Mouse (Mus musculus) erythroblast, embryonic 14.5 days (primary cell): Measurements from ENCODE around the gene Pold2. TPM values are rescaled to one million over a fixed set of nuclear protein-coding genes. Genes with fewer than 3 reads are reported as not detected.

Experiments used
- H3K27me3 ChIP-seq: 2 replicates; pipeline ENCODE4 v1.6.1; 2012; ENCODE audit warnings: inconsistent platforms; ENCODE audit not compliant: control insufficient read depth
- H3K36me3 ChIP-seq: 2 replicates; pipeline ENCODE4 v1.6.1; 2012; ENCODE audit warnings: mild to moderate bottlenecking, inconsistent platforms; ENCODE audit not compliant: control insufficient read depth
- H3K4me1 ChIP-seq: 2 replicates; pipeline ENCODE4 v1.6.1; 2012; ENCODE audit warnings: inconsistent platforms; ENCODE audit not compliant: control insufficient read depth
- H3K4me3 ChIP-seq: replicated peaks from 2 replicates; pipeline ENCODE3; 2012; ENCODE audit warnings: moderate library complexity, mild to moderate bottlenecking, inconsistent platforms
- H3K9me3 ChIP-seq: 2 replicates; pipeline ENCODE4 v1.6.1; 2012; ENCODE audit warnings: low read length, inconsistent platforms, mixed read lengths; ENCODE audit not compliant: control insufficient read depth
- GATA1 ChIP-seq: IDR thresholded peaks from 2 replicates; pipeline ENCODE4 v1.6.1; 2012; ENCODE audit warnings: low read length, inconsistent platforms, mixed read lengths
- TAL1 ChIP-seq: IDR thresholded peaks from 3 replicates; pipeline ENCODE4 v1.6.1; 2012; ENCODE audit warnings: low read length, inconsistent platforms, mixed read lengths
- polyA plus RNA-seq: library from polyadenylated mRNA; stranded (reverse); fragments of >175 nt; gene quantifications from 2 replicates; pipeline ENCODE4 v1.2.3, GENCODE M21; 2012

The Pold2 gene
- polyA plus RNA-seq, 1 experiment, result 25.9 TPM

DNA sequence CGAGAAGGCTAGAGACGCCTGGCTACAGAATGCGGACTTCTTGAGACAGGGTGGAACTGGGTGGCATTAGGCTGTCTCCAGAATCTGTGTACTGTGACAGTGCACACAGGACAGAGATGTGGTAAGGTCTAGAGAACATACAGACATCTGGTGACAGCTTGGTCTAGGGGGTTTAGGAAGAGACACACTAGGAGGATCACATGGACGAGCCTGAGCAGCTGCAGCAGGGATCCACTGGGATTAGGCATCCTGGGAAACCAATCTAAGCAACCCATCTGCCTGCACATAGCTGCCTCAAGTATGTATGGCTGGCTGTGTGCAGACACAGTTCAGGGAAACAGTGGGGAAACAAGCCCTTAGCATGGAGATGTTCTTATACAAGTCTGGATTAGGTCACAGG, 35.8 kb upstream of the Pold2 start:
- no peaks in the 10 kb centered on the region for H3K36me3 ChIP-seq
- TF ChIP-seq GATA1 (no peak), TAL1 (no peak)
- no peaks in the 10 kb centered on the region for H3K4me1 ChIP-seq
- no peak overlapping the region for H3K4me3 ChIP-seq
- no peaks in the 10 kb centered on the region for H3K27me3 ChIP-seq
- no peaks in the 10 kb centered on the region for H3K9me3 ChIP-seq

DNA sequence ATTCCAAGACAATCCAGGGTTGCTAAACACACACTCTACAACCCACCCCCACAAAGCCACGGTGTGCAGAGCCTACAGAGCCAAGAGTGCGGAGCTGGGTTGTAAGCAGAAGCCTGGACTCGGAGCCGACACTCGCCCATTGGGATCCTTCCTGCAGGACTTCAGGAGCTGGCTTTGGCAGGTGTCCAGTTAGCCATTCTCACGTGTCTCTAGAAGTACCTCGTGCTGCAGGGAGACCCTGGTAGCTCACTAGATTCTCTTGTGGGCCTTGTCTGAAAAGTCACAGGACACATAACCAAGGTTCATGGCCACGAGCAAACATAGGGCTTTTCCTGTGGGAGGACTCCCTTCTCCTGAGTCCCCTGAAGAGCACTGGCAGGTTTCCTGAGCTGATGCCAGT, 35.2 kb upstream of the Pold2 start:
- H3K4me1 ChIP-seq, result no peaks in the 10 kb centered on the region
- H3K27me3 ChIP-seq, result no peaks in the 10 kb centered on the region
- TF ChIP-seq TAL1, result no peak
- TF ChIP-seq GATA1, result no peak
- no peak overlapping the region for H3K4me3 ChIP-seq
- H3K9me3 ChIP-seq, result no peaks in the 10 kb centered on the region
- H3K36me3 ChIP-seq, result no peaks in the 10 kb centered on the region

DNA sequence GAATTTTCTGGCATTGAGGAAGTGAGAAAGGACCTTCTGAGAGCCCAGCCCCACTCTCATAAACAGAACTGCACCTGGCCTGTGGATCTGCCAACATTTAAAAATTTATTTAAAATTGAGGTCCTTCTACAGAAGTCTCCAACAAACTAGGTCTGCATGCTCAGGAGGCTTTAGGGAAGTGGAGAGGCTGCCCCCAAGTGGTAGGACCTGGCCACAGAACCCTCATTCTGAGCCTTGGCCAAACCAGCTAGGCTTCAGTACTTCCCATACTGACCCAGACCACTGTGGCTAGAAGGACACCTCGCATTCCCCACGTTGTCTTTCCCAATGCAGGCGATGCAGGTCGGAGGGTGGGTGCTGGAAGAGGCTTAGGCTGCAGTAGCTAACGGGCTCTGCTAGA, 34.5 kb upstream of the Pold2 start:
- Histone ChIP-seq H3K27me3 (no peaks in the 10 kb centered on the region), H3K36me3 (no peaks in the 10 kb centered on the region), H3K4me1 (no peaks in the 10 kb centered on the region), H3K4me3 (no peak overlapping the region), H3K9me3 (no peaks in the 10 kb centered on the region)
- TF ChIP-seq GATA1, result no peak
- no peak for TF ChIP-seq TAL1

DNA sequence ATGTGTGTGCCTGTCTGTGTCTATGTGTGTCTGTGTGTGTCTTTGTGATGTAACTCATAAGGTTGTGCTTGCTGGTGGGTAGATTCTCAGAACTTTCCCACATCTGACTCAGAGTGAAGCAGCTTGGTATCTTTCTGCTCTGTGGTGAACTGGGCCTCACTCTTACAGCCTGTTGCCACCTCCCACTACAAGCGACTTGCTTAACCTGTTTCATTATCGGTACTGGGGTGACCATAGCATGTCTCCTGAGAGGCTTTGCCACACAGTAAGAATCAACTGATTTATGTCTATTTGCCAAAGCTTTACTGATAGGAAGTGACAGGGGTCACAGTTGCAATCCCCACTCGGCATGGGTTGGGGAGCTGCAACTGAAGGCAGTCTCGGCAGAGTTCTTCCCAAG, 30.6 kb upstream of the Pold2 start:
- no peaks in the 10 kb centered on the region for H3K4me1 ChIP-seq
- TF ChIP-seq GATA1 (no peak), TAL1 (no peak)
- no peaks in the 10 kb centered on the region for H3K9me3 ChIP-seq
- no peak overlapping the region for H3K4me3 ChIP-seq
- peaks cover 4% of the 10 kb centered on the region for H3K27me3 ChIP-seq
- H3K36me3 ChIP-seq, result no peaks in the 10 kb centered on the region

DNA sequence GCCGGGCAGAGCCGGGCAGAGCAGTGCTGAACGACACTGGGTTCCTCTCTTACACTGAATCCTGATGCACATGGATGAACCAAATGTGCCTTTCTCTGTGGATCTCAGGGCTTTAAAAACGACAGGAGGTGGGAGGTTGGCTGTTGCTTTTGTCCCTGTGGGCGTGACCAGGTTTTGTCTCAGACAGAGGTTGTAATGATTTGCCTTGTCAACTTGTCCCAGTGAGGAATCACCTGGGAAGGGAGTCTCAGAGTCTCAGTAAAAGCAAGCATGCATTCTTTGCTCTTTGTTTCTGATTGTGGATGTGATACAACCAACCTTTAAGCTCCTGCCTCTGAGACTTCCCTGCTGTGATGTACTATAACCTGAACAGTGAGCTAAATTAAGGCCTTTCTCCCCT, 29.0 kb upstream of the Pold2 start:
- H3K9me3 ChIP-seq, result no peaks in the 10 kb centered on the region
- H3K4me1 ChIP-seq, result peaks cover under 1% of the 10 kb centered on the region
- no peak overlapping the region for H3K4me3 ChIP-seq
- TF ChIP-seq TAL1, result no peak
- TF ChIP-seq GATA1, result no peak
- peaks cover 19% of the 10 kb centered on the region for H3K27me3 ChIP-seq
- H3K36me3 ChIP-seq, result no peaks in the 10 kb centered on the region

DNA sequence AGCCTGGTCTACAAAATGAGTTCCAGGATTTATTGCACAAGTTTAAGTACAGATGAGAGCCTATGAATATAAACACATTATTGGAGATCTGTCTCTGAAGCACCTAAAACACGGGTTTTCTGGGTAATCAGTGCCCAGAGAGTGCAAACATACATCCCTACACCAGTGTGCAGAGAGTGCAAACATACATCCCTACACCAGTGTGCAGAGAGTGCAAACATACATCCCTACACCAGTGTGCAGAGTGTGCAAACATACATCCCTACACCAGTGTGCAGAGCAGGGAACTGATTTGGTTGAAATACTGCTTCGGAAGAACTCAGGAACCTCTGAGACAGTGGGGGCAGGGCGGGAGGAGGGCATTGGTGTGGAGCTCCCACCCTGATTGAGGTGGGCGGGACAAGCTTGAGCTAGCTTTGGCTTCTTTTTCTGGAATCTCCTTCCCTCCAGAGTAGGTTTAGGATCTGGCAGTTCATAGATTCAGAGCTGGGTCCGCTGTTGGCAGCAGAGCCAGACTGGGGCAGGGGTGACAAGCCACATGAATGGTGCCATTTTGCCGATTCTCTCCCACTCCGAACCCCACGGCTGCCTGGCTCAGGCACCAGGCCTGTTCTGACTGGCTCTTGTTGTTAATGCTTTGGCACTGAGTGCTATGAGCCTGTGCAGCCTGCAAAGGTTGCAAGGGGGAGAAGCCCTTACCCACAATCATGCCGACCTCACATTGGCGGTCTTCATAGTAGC, 27.9 kb upstream of the Pold2 start:
- peaks cover 3% of the 10 kb centered on the region for H3K4me1 ChIP-seq
- no peaks in the 10 kb centered on the region for H3K36me3 ChIP-seq
- H3K27me3 ChIP-seq, result peaks cover 30% of the 10 kb centered on the region
- H3K9me3 ChIP-seq, result no peaks in the 10 kb centered on the region
- no peak for TF ChIP-seq GATA1
- TF ChIP-seq TAL1, result no peak
- H3K4me3 ChIP-seq, result no peak overlapping the region

DNA sequence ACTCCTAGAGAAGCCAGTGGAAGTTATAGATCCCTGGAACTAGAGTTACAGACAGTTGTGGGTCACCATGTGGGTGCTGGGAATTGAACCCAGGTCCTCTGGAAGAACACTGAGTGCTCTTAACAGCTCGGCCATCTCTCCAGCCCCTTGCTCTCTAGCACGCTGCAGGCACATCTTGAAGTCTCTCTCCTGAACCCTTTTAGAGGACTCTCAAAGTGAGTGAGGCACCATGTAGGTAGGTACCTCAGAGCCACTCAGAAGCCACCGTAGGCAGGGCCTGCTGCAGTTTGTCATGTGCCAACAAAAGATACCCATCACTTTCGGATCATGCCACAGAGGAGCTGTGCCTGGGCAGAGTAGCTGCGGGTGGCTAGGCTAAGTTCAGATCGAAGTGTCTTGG, 26.8 kb upstream of the Pold2 start:
- TF ChIP-seq GATA1, result no peak
- TF ChIP-seq TAL1, result no peak
- Histone ChIP-seq H3K36me3 (no peaks in the 10 kb centered on the region), H3K27me3 (peaks cover 39% of the 10 kb centered on the region), H3K4me3 (no peak overlapping the region), H3K9me3 (no peaks in the 10 kb centered on the region), H3K4me1 (peaks cover 3% of the 10 kb centered on the region)

DNA sequence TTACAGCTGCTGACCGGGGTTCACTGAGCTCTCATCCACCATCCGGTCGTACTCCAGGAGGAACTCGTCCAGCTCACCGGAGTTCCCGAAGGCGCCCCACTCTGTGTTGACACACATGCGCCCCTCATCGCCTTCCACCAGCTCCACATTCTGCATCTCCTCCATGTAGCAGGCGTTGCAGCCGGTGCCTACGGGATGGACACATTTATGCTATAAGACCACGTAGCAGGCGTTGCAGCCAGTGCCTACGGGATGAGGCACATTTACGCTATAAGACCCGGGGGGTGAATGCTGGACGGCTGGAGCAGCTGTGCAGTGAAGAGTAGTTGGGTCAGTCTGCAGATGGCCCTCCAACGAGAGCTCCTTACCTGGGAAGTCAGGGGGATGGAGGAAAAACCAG, 26.3 kb upstream of the Pold2 start:
- Histone ChIP-seq H3K4me3 (no peak overlapping the region), H3K9me3 (no peaks in the 10 kb centered on the region), H3K27me3 (peaks cover 44% of the 10 kb centered on the region), H3K36me3 (no peaks in the 10 kb centered on the region), H3K4me1 (peaks cover 3% of the 10 kb centered on the region)
- TF ChIP-seq TAL1 (no peak), GATA1 (no peak)

DNA sequence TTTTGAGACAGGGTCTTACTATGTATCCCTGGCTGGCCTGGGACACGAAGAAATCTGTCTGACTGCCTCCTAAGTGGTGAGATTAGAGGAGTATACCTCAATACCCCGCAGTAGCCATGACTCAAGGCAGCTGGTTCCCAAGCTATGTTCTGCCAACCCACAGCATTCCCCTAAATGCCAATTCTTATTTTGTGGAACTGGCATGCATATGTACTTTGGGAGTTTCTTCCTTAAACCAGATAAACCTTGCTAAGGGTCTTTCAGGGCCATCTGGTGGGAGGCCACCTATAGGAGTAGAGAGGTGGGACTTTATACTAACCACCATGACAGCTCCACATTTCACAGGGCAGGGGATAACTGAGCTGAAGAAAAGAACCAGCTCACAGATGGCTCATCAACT, 25.8 kb upstream of the Pold2 start:
- H3K4me1 ChIP-seq, result peaks cover 5% of the 10 kb centered on the region
- peaks cover 49% of the 10 kb centered on the region for H3K27me3 ChIP-seq
- H3K36me3 ChIP-seq, result no peaks in the 10 kb centered on the region
- TF ChIP-seq GATA1, result no peak
- TF ChIP-seq TAL1, result no peak
- no peaks in the 10 kb centered on the region for H3K9me3 ChIP-seq
- H3K4me3 ChIP-seq, result no peak overlapping the region

DNA sequence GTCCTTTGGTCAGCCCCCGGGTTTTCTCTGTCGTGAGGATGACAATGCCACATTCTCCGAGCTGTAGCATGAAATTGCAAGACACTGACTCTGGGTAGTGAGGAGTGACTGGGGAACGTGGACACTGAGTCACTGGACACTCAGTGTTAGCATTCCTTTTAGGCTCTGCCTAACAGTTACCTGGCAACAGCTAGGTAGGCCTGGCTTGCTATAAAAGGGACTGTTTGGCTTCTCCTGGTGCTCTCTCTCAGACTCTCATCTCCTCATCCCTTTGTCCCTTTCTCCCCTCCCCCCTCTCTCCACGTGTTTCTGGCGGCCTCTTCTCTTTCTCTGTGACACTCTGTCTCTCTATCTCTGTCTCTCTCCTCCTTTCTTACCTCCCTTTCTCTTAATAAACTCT, 24.3 kb upstream of the Pold2 start:
- TF ChIP-seq GATA1, result no peak
- TF ChIP-seq TAL1, result no peak
- peaks cover 19% of the 10 kb centered on the region for H3K4me1 ChIP-seq
- no peak overlapping the region for H3K4me3 ChIP-seq
- peaks cover 64% of the 10 kb centered on the region for H3K27me3 ChIP-seq
- H3K9me3 ChIP-seq, result no peaks in the 10 kb centered on the region
- H3K36me3 ChIP-seq, result no peaks in the 10 kb centered on the region
